Mouse (Mus musculus) mouse trophoblast stem cell (cell line): Measurements from ENCODE around the gene Plekhm2.

Experiments used
- in situ Hi-C, 2 experiments: fragments of 300-500 bp; cut with MseI, MboI; formaldehyde crosslinking; loops; 2 replicates in 1 of 2; 3 replicates in 1 of 2; pipeline ENCODE4 v1.15.1; 2025

The Plekhm2 gene

DNA sequence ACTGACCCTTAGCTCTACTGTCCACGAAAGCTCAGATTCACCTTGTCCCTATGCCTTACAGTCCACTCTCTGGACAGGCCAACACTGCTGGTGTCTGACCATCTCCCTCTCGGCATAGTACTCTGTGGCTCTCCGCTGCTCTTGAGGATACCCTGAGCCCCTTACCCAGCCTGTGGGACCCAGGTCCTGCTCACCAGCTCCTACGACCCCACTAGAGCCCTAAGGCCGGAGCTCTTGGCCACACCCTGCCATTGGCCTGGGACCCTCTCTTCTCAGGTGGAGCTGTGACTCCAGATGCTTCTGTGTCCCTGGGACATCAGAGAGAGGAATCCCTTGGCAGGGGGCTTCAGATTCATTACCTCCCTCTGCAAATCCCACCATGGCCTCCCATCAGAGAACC, 59.3 kb downstream of the Plekhm2 start:
- in situ Hi-C loops, result no loop called here

GRCm38 (mm10) chr4:141604493-141604892, 60.2 kb downstream of the Plekhm2 start:
- in situ Hi-C loops, result no loop called here

- in situ Hi-C loops, result no loop called here
Observed at GRCm38 (mm10) chr4:141603921-141604320, 60.8 kb downstream of the Plekhm2 start.

GRCm38 (mm10) chr4:141602523-141603223, 62.0 kb downstream of the Plekhm2 start:
- in situ Hi-C loops, result no loop called here

DNA sequence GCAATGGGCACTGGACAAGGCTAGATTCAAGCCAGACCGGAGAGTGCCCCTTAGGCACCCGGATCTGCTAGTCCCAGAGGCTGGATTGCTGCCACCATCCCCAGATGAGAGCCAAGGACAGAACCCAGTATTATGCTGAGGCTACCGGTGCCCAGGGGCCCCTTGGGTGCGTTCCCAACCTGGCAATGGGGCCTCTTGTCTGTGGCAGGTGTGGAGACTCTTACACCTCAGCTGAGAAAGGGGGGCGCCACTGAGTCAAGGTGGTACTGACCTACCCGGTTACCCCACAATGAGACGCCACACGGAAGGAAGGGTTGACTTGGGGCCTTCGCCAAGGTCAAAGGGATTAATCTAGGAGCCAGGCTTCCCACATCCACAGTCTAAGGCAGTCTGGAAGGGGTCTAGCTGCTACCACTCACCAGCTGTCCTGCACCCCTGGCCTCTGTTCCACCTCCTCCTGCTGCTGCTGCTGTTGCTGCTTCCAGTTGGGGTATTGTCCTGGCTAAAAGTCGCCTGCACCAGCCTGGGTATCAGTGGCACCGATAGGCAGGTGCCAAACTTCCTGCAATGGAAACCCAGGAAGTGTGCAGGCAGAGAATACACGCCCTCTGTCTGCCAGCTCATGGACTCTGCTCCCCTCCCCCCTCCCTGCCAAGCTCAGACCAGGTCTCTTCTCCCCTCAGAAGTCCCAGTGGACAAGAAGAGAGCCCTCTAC, 63.4 kb downstream of the Plekhm2 start:
- in situ Hi-C loops, result no loop called here

DNA sequence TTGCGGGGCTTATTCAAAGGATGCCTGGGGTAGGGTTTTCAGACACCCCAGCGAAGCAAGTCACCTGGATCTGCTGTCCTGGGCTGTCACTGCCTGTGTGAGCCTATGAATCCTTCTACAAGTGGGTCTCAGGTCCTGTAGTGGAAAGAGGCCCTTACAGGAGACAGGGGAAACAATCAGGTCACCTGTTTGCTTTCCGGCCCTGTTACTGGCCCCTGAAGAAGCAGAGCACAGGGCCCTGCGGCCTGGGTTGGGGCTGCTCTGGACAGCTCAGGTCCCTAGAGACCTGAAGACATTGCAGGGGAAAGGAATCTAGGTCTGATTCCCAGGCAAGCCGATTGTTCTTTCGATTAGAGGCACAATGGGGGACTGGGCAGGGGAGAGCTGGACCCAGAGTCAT, 64.3 kb downstream of the Plekhm2 start:
- in situ Hi-C loops, result no loop called here

DNA sequence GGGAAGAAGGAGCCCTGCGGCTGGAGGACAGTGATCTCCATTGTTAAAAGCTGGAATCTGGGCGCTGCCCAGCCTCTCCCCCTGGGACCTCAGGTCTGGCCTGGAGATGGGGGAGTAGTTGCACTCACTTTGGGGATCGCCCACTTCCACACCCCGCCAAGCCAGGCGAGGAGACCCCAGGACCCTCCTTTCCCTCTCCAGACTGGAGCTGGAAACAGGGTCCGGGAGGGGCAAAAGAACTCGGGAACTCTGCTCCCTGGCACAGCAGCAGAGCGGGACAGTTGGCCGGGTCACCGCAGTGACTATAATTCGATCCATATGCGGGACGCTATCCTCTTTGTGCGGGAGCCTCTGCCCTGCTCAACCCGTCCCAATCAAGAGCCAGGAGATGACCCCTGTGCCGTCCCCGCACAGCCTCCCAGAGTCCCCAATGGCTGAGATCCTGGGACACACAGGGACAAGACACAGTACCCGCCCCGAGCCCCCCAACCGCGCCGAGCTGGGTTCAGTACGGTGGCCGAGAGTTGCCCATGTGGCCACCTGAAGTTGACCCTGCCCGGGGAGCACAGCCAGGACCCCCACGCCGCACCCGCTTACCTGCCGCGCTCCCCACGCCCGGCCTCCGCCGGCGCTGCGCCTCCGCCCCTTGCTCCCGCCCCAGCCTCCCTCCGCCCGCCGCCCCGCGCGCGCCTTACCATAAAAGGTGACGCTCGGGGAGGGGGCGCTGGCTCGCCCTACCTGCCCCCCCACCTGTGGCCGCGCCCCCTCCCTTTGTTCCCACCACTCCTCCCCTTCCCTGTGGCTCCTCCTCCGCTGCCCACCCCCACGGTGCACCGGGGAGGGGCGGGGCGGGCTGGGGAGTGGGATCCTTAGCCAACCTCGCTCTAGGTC, 65.2 kb downstream of the Plekhm2 start:
- in situ Hi-C loops, result no loop called here

DNA sequence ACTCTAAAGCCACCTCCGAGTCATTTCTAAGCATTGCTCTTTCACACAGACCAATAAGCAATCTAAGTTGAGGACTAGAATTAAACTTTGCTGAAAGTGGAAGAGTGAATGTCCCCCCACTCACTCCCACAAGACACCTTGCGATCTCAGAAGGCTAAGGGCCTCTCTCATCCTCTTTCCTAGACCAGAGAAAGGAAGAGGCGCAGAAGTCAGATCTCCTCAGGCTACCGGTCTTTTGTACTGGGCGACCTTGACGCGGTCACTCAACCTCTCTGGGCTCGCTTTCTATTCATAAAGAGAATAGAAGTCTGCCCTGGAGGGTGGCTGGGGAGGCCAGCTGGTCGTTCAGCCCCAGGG, 65.8 kb downstream of the Plekhm2 start:
- in situ Hi-C loops, result no loop called here

DNA sequence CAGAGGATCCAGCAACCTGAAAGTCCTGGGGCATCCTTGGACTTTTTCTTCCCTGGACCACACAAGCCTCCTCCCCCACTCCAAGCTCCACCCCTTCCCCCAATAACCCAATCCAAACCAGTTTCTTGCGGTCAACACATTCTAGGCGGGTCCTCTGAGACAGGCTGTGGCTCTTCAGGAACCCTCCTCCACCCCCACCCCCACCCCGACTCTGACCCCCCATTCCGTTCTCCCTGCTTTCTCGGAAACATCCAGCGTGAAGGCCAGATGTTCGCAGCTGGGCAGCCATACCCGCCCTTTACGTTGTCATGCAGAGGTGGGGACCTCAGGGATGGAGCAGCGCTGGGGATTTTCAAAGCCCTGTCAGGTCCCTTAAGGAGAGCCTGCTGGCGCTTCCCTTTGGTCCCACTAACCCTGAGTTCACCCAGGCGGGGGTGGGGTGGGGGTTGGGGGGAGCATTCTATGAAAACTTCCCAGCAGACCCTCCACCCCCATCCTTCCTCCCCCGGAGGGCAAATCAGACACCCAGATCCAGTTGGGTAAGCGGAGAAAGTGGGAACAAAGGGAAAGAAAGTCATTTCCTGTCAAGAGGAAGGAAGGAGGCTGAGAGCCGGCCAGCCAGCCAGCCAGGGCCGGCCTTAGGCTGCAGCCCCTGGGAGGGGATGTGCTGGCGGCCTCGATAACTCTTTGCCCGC, 66.4 kb downstream of the Plekhm2 start:
- in situ Hi-C loops, result no loop called here

DNA sequence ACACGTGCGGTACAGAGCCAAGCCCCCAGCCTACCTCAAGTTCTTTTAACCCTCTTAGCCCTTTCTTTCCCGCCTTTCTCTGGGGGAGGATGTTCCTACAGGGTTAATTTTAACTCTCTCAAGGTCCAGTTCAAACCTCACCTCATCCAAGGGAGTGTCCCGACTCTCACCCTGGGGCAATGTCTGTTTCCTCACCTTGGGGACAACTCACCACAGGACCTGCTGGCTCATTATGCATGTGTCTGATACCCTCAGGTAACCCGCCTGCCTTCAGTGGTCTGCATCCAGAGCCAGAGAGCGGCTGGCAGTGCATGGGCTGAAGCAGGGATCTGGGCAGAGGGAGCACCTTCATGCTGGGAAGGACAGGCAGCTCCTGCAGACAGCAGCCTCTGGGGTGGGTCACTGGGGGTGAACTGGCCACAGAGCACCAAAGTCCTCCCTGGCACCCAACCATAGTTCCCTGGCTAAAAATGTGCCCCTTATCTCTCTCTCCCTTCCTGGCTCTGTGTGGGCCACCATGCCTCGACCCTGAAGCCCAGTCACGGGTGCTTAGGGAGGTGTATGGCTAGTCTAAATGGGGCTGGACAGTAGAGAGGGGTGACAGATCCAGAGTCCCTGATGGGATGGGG, 67.9 kb downstream of the Plekhm2 start:
- in situ Hi-C loops, result no loop called here

DNA sequence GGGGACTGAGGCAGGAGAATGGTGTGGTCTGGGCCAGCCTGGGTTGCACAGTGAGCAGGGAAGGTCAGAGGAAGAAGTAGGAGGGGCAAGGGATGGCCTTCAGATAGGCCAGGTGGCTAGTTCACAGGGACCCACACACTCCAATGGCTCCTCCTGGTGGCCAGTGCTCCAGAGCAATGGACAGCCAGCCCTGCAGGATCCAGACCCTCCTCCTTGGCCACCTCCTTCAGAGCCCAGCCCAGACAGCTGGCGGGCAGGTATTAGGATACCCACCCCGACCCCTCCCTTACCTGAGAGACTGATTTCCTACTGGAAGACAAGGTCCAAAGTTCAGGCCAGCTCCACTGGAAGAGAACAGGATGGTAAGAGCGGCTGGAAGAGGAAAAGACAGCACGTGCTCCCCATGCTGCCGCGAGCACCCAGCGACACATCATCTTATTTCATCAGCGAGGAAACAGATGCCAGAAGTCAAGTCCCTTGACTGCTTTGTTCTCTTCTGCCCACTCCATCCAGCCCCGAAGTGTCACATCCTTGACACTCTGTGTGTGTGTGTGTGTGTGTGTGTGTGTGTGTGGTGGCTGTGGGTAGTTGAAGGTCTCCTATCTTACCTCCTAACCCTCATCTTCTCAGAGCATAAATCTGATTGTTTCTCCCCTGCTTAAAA, 69.0 kb downstream of the Plekhm2 start:
- in situ Hi-C loops, result no loop called here

DNA sequence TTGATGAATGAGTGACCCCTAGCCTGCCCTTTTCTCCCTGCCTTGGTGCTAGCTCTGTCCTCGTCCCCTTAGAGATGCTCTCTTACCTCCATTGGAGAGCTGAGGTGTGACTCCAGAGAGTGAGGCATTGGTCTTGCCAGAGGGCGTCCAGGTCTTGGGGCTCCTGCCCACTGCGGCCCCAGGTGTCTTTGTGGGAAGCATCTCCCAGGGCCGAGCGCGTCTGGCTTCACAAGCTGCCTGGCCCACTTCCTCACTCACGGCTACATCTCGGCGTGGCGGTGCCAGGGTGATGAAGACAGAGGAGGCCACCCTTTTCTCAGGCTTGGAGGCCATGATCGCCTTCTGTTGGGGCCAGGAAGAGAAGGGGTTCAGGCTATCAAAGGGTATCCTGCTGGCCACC, 69.6 kb downstream of the Plekhm2 start:
- in situ Hi-C loops, result no loop called here

DNA sequence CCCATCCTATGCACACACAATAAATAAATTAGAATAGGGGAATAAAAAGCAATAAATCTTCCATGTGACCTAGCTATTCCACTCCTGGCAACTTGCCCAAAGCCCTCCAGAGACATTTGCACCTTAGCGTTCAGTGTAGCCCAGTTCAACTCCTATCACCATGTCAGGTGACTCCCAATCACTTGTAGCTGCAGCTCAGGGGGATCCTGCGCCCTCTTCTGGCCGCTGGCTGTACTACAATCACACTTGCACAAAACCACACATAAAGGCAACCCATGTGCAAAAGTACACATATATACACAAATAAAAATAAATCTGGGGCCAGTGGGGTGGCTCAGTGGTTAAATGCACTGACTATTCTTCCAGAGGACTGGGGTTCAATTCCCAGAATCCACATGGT, 73.2 kb downstream of the Plekhm2 start:
- in situ Hi-C loops, result no loop called here

- in situ Hi-C loops, result no loop called here
Observed at GRCm38 (mm10) chr4:141583919-141584318, 80.8 kb downstream of the Plekhm2 start.

DNA sequence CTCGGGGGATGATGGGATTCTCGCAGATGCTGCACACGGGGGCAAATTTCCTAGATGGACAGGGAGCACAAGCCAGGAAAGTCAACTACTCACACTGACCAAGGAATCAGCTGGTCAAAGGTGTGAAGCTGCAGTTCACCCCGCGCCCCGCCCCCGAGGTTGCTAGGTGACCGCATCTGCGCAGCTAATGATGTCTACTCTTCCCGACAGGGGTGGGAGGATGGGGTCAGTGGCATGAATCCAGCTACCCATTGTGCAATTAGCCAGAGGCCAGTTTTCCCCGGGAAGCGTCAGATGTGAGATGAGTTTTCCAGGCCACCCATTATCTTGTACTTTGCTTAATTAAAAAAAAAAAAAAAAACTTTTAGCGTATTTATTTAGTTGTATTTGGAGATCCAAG, 83.6 kb downstream of the Plekhm2 start:
- in situ Hi-C loops, result no loop called here

- in situ Hi-C loops, result no loop called here
Observed at GRCm38 (mm10) chr4:141578833-141579232, 85.9 kb downstream of the Plekhm2 start.

DNA sequence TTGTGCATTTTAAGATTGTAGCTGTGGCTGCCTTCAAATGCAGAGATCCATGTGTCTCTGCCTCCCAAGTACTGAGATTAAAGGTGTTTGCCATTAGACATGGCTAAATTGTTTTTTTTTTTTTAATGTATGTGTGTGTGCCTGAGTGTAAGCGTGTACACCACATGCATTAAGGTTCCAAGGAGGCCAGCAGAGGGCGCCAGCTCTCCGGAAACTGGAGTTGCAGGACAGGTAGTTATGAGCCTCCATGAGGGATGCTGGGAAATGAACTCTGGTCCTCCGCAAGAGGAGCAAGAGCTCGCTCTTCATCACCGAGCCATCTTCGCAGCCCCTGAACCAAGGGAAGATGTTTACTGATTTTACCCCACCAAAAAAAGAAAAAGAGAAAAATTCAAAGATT, 87.8 kb downstream of the Plekhm2 start:
- in situ Hi-C loops, result no loop called here

DNA sequence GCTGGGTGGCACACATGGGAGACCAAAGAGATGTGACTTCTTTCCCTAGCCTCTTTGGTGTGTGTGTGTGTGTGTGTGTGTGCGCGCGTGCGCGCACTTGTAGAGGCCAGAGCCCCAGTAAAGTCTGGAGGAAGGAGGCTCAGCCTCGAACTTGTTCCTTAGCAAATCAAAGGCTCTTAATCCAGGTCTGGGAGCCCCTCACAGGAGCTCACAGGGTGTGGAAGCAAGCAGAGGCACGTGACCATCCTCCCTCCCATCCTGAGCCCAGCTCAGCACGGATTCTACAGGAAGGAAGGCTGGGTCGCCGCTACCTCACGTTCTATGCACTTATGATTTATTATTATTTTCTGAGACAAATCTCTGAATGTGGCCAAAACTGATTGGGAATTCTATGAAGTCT, 88.3 kb downstream of the Plekhm2 start:
- in situ Hi-C loops, result no loop called here
